Mouse (Mus musculus) thymus, adult 2 months (tissue): ENCODE results near the gene Pfas.

Source experiments
- CTCF ChIP-seq: fragments of 200-500 bp; IDR thresholded peaks from 2 replicates; pipeline ENCODE4 v1.5.1; 2012; ENCODE audit warnings: mild to moderate bottlenecking, control low read depth, low read length, moderate library complexity, borderline replicate concordance; ENCODE audit not compliant: control insufficient read depth, poor library complexity, insufficient read depth; ENCODE audit errors: extremely low read depth
- POLR2A ChIP-seq: fragments of 200-500 bp; IDR thresholded peaks from 2 replicates; pipeline ENCODE4 v1.6.1; 2012; ENCODE audit warnings: mild to moderate bottlenecking, low read length, control low read depth, moderate library complexity; ENCODE audit not compliant: control insufficient read depth, poor library complexity, insufficient read depth; ENCODE audit errors: extremely low read depth

GRCm38 (mm10) chr11:68974059-68974450 is 34.2 kb downstream of the Pfas start:
- TF ChIP-seq POLR2A (no peak), CTCF (no peak)
